Mouse (Mus musculus) right cerebral cortex, postnatal 36 days (tissue): ENCODE results near the gene Fgf5.

Experiments
- DNase-seq, 2 experiments: peaks; one replicate each; pipeline ENCODE4 v3.0.0; 2022; ENCODE audit warnings: low spot score in 2 of 2, mixed read lengths in 1 of 2

Gene Fgf5

DNA sequence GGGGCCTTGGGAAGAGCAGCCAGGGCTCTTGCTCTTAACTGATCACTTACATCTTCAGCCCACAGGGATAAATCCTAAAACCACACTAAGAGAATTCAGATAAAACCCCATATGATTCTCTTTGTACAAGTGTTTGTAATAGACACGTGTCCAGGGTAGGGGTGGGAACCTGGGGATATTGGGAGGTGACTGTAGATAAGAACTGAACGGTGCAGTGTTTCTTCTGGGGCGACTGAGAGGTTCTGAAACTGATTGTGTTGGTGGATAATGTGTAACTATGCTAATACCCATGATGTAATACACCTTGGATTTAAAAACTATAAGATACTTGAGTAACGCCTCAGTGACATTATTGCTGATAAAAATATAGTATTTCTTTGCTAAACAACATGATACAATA is 51.7 kb downstream of the Fgf5 start:
- DNase-seq: no peak

DNA sequence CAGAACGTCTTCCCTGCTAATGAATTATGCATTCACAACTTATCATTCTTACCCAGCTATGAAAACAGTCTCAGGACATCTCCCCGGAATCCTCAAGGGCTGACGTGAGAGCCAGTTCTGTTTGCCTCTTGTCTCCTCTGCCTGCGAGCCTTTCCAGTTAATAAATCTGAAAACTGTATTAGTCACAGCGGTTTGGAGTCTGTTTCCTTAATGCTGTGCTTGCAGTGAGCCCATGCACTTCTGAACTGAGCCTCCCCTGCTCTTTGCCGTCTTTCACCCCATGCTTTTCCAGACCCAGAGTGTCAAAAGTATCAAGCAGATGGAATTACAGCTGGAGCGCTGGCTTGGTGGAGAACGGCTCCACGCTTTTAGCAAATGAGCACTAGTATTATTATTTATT is 52.5 kb downstream of the Fgf5 start:
- no peak for DNase-seq

DNA sequence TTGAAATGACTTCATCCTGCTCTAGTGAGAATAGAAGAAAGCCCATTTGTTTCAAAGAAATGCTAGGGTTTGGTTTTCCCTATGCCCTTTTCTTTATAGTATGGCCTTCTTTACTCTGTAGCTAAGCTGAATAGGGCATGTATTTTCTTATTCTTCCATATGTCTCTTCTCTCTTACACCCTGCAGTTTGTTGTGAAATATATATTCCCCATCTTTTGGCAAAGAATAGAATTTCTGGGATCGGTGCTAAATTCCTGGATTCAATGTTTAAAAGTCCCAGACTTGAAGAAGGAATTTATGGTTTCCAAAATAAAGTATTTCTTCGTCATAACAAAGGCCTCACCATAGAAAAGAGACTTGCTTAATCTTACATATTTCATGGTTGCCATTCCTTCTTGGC is 72.6 kb downstream of the Fgf5 start:
- DNase-seq: no peak
